Mouse (Mus musculus) MEL (cell line): Measurements from ENCODE around the gene Atf7. TPM values are rescaled to one million over a fixed set of nuclear protein-coding genes. Genes with fewer than 3 reads are reported as not detected.
A peak's percentile ranks its signal among the peaks of the same experiment; 100 is the strongest.
"Not testable (repeated sequence)": the region's sequence is repeated elsewhere in the genome, so short reads cannot be mapped to it uniquely, and the experiment has no call there.

ENCODE experiments used
- DNase-seq: peaks from one replicate; pipeline ENCODE4 v3.0.0; 2011; ENCODE audit warnings: low read depth, low spot score
- H3K27ac ChIP-seq: 2 replicates; pipeline ENCODE4 v1.5.1; 2012; ENCODE audit warnings: low read depth, mild to moderate bottlenecking, control low read depth, low read length, moderate library complexity; ENCODE audit not compliant: control insufficient read depth
- H3K27me3 ChIP-seq, 2 experiments: fragments of 150-350 bp in 1 of 2; sonication (generic) in 1 of 2; 2 replicates each; pipeline ENCODE4 v1.6.1; 2012; ENCODE audit warnings: low read length in 2 of 2, mild to moderate bottlenecking in 2 of 2, improper control_type of control experiment in 1 of 2, moderate library complexity in 1 of 2; ENCODE audit not compliant: insufficient read depth in 2 of 2, control insufficient read depth in 1 of 2
- H3K36me3 ChIP-seq, 2 experiments: 2 replicates each; pipeline ENCODE4 v1.6.1; 2012 to 2014; ENCODE audit warnings: low read length in 2 of 2, improper control_type of control experiment in 1 of 2, inconsistent platforms in 1 of 2, mild to moderate bottlenecking in 1 of 2; ENCODE audit not compliant: insufficient read depth in 2 of 2, control insufficient read depth in 1 of 2
- H3K4me1 ChIP-seq, 2 experiments: fragments of 150-350 bp in 1 of 2; sonication (generic) in 1 of 2; 2 replicates each; pipeline ENCODE4 v1.6.1; 2012; ENCODE audit warnings: low read length in 2 of 2, improper control_type of control experiment in 1 of 2, mild to moderate bottlenecking in 1 of 2; ENCODE audit not compliant: insufficient read depth in 2 of 2, control insufficient read depth in 1 of 2
- H3K4me3 ChIP-seq, 2 experiments: fragments of 150-350 bp in 1 of 2; sonication (generic) in 1 of 2; 2 replicates each; pipeline ENCODE4 v1.5.1; 2012; ENCODE audit warnings: low read depth in 2 of 2, low read length in 2 of 2, mild to moderate bottlenecking in 2 of 2, moderate library complexity in 2 of 2, control low read depth in 1 of 2, improper control_type of control experiment in 1 of 2; ENCODE audit not compliant: control insufficient read depth in 1 of 2, insufficient read depth in 1 of 2
- H3K79me2 ChIP-seq: 2 replicates; pipeline ENCODE4 v1.6.1; 2012; ENCODE audit warnings: mild to moderate bottlenecking, low read length, moderate library complexity; ENCODE audit not compliant: control insufficient read depth, poor library complexity, insufficient read depth
- H3K9ac ChIP-seq: 2 replicates; pipeline ENCODE4 v1.6.1; 2012; ENCODE audit warnings: low read depth, mild to moderate bottlenecking, control low read depth, low read length, moderate library complexity; ENCODE audit not compliant: control insufficient read depth, poor library complexity, severe bottlenecking
- H3K9me3 ChIP-seq: fragments of 150-350 bp; sonication (generic); replicated peaks from 2 replicates; pipeline ENCODE4 v1.6.1; 2012; ENCODE audit warnings: mild to moderate bottlenecking, low read length, improper control_type of control experiment, moderate library complexity; ENCODE audit not compliant: insufficient read depth
- BHLHE40 ChIP-seq: IDR thresholded peaks from 2 replicates; pipeline ENCODE4 v1.6.1; 2012; ENCODE audit warnings: low read depth, mild to moderate bottlenecking, inconsistent platforms, low read length, improper control_type of control experiment, borderline replicate concordance
- CTCF ChIP-seq, 3 experiments: IDR thresholded peaks in 2 of 3; conservative IDR thresholded peaks in 1 of 3; 2 replicates each; pipeline ENCODE4 v1.5.1; 2011 to 2012; ENCODE audit warnings: low read length in 3 of 3, low read depth in 2 of 3, mild to moderate bottlenecking in 2 of 3, improper control_type of control experiment in 1 of 3, inconsistent platforms in 1 of 3, mixed read lengths in 1 of 3, moderate library complexity in 1 of 3; ENCODE audit not compliant: control insufficient read depth in 1 of 3, insufficient read depth in 1 of 3, poor library complexity in 1 of 3, severe bottlenecking in 1 of 3
- EP300 ChIP-seq, 2 experiments: IDR thresholded peaks; 2 replicates each; pipeline ENCODE4 v1.6.1; 2011; ENCODE audit warnings: improper control_type of control experiment in 2 of 2, low read length in 2 of 2, low read depth in 1 of 2, mild to moderate bottlenecking in 1 of 2
- GABPA ChIP-seq: IDR thresholded peaks from 2 replicates; pipeline ENCODE4 v1.6.1; 2012; ENCODE audit warnings: low read depth, mild to moderate bottlenecking, inconsistent platforms, low read length, improper control_type of control experiment, moderate library complexity
- KAT2A ChIP-seq: conservative IDR thresholded peaks from 2 replicates; pipeline ENCODE4 v1.6.1; 2012; ENCODE audit warnings: low read depth, low read length, improper control_type of control experiment, inconsistent platforms
- MAZ ChIP-seq: IDR thresholded peaks from 2 replicates; pipeline ENCODE4 v1.6.1; 2012; ENCODE audit warnings: low read depth, mild to moderate bottlenecking, inconsistent platforms, low read length, improper control_type of control experiment
- MYC ChIP-seq: IDR thresholded peaks from 2 replicates; pipeline ENCODE4 v1.6.1; 2011; ENCODE audit warnings: low read depth, mild to moderate bottlenecking, low read length, improper control_type of control experiment, moderate library complexity
- NRF1 ChIP-seq: IDR thresholded peaks from 2 replicates; pipeline ENCODE4 v1.6.1; 2014; ENCODE audit warnings: low read depth, mild to moderate bottlenecking, inconsistent platforms, low read length, improper control_type of control experiment, moderate library complexity; ENCODE audit not compliant: poor library complexity, insufficient read depth, severe bottlenecking
- RAD21 ChIP-seq: IDR thresholded peaks from 2 replicates; pipeline ENCODE4 v1.6.1; 2011; ENCODE audit warnings: mild to moderate bottlenecking, low read depth, low read length, improper control_type of control experiment
- RCOR1 ChIP-seq: IDR thresholded peaks from 2 replicates; pipeline ENCODE4 v1.6.1; 2012; ENCODE audit warnings: low read depth, mild to moderate bottlenecking, inconsistent platforms, low read length, improper control_type of control experiment
- SIN3A ChIP-seq: IDR thresholded peaks from 2 replicates; pipeline ENCODE4 v1.6.1; 2012; ENCODE audit warnings: low read length, improper control_type of control experiment, inconsistent platforms
- TAL1 ChIP-seq: IDR thresholded peaks from 2 replicates; pipeline ENCODE4 v1.6.1; 2012; ENCODE audit warnings: mild to moderate bottlenecking, inconsistent platforms, low read length, moderate library complexity, mixed read lengths
- TBP ChIP-seq: IDR thresholded peaks from 2 replicates; pipeline ENCODE4 v1.8.0; 2011; ENCODE audit warnings: low read depth, low read length, improper control_type of control experiment
- TCF12 ChIP-seq: IDR thresholded peaks from 2 replicates; pipeline ENCODE4 v1.6.1; 2014; ENCODE audit warnings: low read depth, mild to moderate bottlenecking, inconsistent platforms, low read length, improper control_type of control experiment, moderate library complexity
- USF2 ChIP-seq, 2 experiments: IDR thresholded peaks; 2 replicates each; pipeline ENCODE4 v1.6.1; 2011 to 2012; ENCODE audit warnings: improper control_type of control experiment in 2 of 2, low read length in 2 of 2, borderline replicate concordance in 1 of 2, inconsistent platforms in 1 of 2, low read depth in 1 of 2, mild to moderate bottlenecking in 1 of 2; ENCODE audit not compliant: insufficient read depth in 1 of 2
- ZC3H11A ChIP-seq: IDR thresholded peaks from 2 replicates; pipeline ENCODE4 v1.6.1; 2012; ENCODE audit warnings: low read depth, mild to moderate bottlenecking, inconsistent platforms, low read length, improper control_type of control experiment
- ZKSCAN1 ChIP-seq: IDR thresholded peaks from 2 replicates; pipeline ENCODE4 v1.6.1; 2012; ENCODE audit warnings: low read depth, mild to moderate bottlenecking, inconsistent platforms, low read length, improper control_type of control experiment, moderate library complexity
- ZNF384 ChIP-seq: IDR thresholded peaks from 2 replicates; pipeline ENCODE4 v1.6.1; 2012; ENCODE audit warnings: low read depth, mild to moderate bottlenecking, inconsistent platforms, low read length, improper control_type of control experiment
- polyA plus RNA-seq, 2 experiments: library from polyadenylated mRNA; stranded (reverse) in 1 of 2; unstranded in 1 of 2; fragments of >175 nt in 1 of 2; fragments of >200 nt in 1 of 2; gene quantifications; 2 replicates each; pipeline versions ENCODE4 v1.2.1 to v1.2.4; 2012; ENCODE audit warnings: low replicate concordance in 2 of 2, low read depth in 1 of 2; ENCODE audit not compliant: insufficient read length in 2 of 2, insufficient read depth in 1 of 2, missing spikeins in 1 of 2
- total RNA-seq: library from RNA; depleted of rRNA; stranded (reverse); fragments of 300-350 nt; gene quantifications from 2 replicates; pipeline ENCODE4 v1.2.3, GENCODE M21; 2012

The Atf7 gene
- total and polyA plus RNA-seq, 3 experiments, result 12.8 to 49.6 TPM; not detected in 1

DNA sequence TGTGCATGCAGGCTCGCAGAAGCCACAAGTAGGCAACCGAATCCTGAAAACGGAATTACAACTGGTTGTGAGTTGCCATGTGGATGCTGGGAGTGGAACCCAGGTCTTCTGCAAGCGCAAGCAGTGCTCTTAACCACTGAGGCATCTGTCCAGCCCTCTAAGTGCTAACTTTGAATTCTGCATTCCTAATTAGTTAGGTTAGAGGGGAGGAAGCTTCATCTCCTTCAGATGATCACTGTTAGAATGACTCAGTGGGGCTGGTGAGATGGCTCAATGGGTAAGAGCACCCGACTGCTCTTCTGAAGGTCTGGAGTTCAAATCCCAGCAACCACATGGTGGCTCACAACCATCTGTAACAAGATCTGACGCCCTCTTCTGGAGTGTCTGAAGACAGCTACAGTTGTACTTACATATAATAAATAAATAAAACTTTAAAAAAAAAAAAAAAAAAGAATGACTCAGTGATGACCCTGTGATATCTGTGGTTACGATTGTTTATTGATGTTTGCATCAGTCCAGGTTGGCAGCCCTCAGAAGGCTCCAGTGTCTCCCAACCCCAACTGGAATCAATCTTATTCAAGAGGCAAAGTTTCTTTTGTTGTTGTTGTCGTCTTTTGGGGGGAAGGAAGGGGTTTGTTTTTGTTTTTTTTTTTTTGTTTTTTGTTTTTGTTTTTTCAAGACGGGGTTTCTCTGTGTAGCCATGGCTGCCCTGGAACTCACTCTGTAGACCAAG lies 26.8 kb upstream of the Atf7 start:
- H3K36me3 ChIP-seq, H3K9ac ChIP-seq, H3K4me3 ChIP-seq, H3K27ac ChIP-seq, H3K27me3 ChIP-seq, H3K9me3 ChIP-seq, H3K79me2 ChIP-seq, DNase-seq, H3K4me1 ChIP-seq: not testable (repeated sequence)
- peak; percentile 82 for TF ChIP-seq TBP

DNA sequence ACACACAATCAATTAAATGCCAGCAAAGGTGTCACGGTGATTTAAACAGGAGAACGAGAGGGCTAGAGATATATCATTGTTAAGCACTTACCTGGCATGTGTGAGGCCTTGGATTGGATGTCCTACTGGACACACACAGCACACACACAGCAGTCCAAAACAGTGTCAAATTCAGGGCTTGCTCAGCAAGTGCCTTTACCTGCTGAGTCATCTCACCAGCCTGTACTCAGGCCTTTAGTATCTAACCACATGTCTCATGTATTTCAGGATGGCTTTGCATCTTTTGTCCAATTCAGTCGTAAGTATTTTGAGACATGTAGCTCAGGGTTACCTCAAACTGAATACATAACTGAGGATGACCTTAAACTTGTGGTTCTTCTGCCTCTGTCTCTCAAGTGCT lies 25.8 kb upstream of the Atf7 start:
- TF ChIP-seq TCF12, result no peak
- no peak for TF ChIP-seq GABPA
- no peak for TF ChIP-seq ZKSCAN1
- TF ChIP-seq MAZ, result no peak
- no peak for TF ChIP-seq NRF1
- no peak for TF ChIP-seq MYC
- no peak for TF ChIP-seq RAD21
- TF ChIP-seq RCOR1, result no peak
- no peak for TF ChIP-seq BHLHE40
- no peak for TF ChIP-seq USF2 (IDR thresholded peaks at IDR 0.05; ENCODE audit: borderline replicate concordance in 1 of 2, insufficient read depth in 1 of 2, low read depth in 1 of 2, low read length in 2 of 2)
- no peak for TF ChIP-seq TBP
- no peak for TF ChIP-seq CTCF (IDR thresholded peaks at IDR 0.05 in 2 of 3, conservative IDR thresholded peaks at IDR 0.05 in 1 of 3; ENCODE audit: control insufficient read depth in 1 of 3, insufficient read depth in 1 of 3, low read depth in 2 of 3, low read length in 3 of 3, poor library complexity in 1 of 3, severe bottlenecking in 1 of 3)
- TF ChIP-seq ZNF384, result no peak
- TF ChIP-seq TAL1, result no peak
- no peak for TF ChIP-seq KAT2A
- TF ChIP-seq ZC3H11A, result no peak
- no peak for TF ChIP-seq EP300 (IDR thresholded peaks at IDR 0.05; ENCODE audit: low read depth in 1 of 2, low read length in 2 of 2)
- TF ChIP-seq SIN3A, result no peak

More for the DNA sequence above, 25.8 kb upstream of the Atf7 start:
- H3K9ac ChIP-seq, result no peak overlapping the region
- H3K79me2 ChIP-seq, result no peaks in the 10 kb centered on the region
- no peak overlapping the region for H3K4me3 ChIP-seq
- no peak for DNase-seq
- no peaks in the 10 kb centered on the region for H3K36me3 ChIP-seq
- H3K27me3 ChIP-seq, result no peaks in the 10 kb centered on the region; a peak in 1 of 4 replicates
- no peaks in the 10 kb centered on the region for H3K9me3 ChIP-seq
- H3K4me1 ChIP-seq, result no peaks in the 10 kb centered on the region
- H3K27ac ChIP-seq, result no peak overlapping the region
